Mouse (Mus musculus): ENCODE data around the gene Fgfr2. TPM values are rescaled to one million over a fixed set of nuclear protein-coding genes. Genes with fewer than 3 reads are reported as not detected.

Fgfr2 gene
- polyA plus RNA-seq, 1 experiment: 1.7 TPM

DNA sequence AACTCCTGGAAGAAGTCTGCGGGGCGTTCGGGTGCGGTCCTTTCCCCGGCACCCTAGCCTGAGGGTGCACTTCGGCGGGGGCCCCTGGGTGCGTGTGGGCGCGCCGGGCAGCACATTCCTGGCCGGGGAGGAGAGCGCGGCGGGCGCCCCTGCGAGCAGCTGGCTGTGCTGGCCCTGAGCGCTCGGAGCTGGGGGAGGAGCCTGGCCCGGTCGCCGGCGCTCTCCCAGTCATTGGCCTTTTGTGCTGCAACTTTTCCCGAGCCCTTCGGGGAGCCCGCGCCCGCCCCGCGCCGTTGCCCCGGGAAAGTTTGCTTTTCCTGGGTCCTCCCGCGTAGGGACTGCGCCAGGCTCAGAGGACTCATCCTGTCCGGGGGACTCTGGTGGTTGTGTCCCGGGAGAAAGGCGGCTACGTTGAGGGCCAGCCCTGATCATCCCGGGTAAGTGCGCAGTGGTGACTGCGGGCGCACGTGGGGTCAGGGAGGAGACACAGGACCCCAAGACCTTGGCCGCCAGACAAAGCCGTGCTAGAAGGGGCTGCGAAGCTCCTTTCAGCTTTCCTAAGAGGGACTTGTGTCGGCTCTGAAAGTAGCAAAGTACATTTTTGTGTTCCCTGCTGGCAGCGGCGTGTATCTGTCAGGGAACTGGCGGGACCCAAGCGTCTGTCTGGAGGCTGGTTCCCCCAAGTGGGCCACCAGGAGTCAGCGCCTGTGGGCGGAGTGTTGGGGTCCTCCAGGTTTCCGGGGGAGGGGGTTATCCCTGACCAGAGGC lies 2477.0 kb downstream of the Fgfr2 start:
- Histone ChIP-seq H3K27me3 (ENCODE audit: control insufficient read depth, insufficient read depth, insufficient read length) (no peaks in the 10 kb centered on the region), H3K79me3 (ENCODE audit: low read depth) (peaks cover 43% of the 10 kb centered on the region), H3ac (ENCODE audit: control insufficient read depth, insufficient read length, low read depth) (peak overlapping the region; percentile 69), H3K79me2 (ENCODE audit: control insufficient read depth, insufficient read depth) (peaks cover 50% of the 10 kb centered on the region), H3K36me3 (ENCODE audit: control insufficient read depth, insufficient read depth) (no peaks in the 10 kb centered on the region), H3K4me3 (ENCODE audit: insufficient read depth, poor library complexity, severe bottlenecking) (peak overlapping the region; percentile 59)
- TF ChIP-seq FOSL1 (IDR thresholded peaks at IDR 0.05; ENCODE audit: insufficient read depth, low read length, poor library complexity, severe bottlenecking) (no peak), CTCF (IDR thresholded peaks at IDR 0.05; ENCODE audit: control insufficient read depth, insufficient read depth, insufficient read length) (no peak), MYOD1 (IDR thresholded peaks at IDR 0.05; ENCODE audit: control insufficient read depth, insufficient read length, low read depth) (no peak), MAX (IDR thresholded peaks at IDR 0.05) (no peak), CEBPB (IDR thresholded peaks at IDR 0.05; ENCODE audit: low read depth) (no peak), USF1 (IDR thresholded peaks at IDR 0.05; ENCODE audit: low read depth) (no peak), MYOG (IDR thresholded peaks at IDR 0.05; ENCODE audit: control insufficient read depth, extremely low read depth, insufficient read length) (no peak)

DNA sequence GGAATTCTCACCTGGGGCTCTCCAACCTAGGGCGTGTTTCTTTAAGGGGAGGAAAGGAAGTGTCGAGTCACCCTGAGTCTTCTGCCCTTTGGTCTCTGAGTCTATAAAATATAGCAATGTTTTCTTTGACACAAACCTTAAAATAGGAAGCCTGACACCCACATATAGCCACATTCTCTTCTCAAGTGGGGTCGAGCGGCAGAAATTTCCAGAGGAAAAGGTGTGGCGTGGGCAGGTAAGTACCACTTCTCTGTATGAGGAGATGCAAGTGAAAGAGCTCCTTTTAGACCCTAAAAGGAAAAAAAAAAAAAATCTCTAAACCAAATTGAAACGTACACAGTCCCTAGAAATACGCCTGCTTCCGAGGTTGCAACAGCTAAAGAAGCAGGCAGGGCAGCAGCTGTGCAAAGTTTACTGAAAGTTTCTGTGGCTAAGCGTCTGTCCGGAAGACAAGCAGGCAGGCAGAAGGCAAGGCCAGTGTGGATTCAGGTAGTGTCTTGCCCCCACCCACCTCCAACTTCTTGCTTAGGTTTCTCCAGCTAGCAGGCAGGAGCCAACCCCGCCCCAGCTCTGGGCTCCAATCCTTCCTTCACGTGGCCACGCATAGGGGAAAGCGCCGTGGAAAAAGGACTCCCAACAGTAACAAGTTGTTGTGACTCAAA lies 2477.7 kb downstream of the Fgfr2 start:
- Histone ChIP-seq H3K27me3 (ENCODE audit: control insufficient read depth, insufficient read depth, insufficient read length) (no peaks in the 10 kb centered on the region), H3K4me3 (ENCODE audit: insufficient read depth, poor library complexity, severe bottlenecking) (peak overlapping the region; percentile 59), H3K36me3 (ENCODE audit: control insufficient read depth, insufficient read depth) (no peaks in the 10 kb centered on the region), H3K79me3 (ENCODE audit: low read depth) (peaks cover 36% of the 10 kb centered on the region), H3K79me2 (ENCODE audit: control insufficient read depth, insufficient read depth) (peaks cover 43% of the 10 kb centered on the region), H3ac (ENCODE audit: control insufficient read depth, insufficient read length, low read depth) (peak overlapping the region; percentile 69)
- TF ChIP-seq FOSL1 (IDR thresholded peaks at IDR 0.05; ENCODE audit: insufficient read depth, low read length, poor library complexity, severe bottlenecking) (no peak), MYOD1 (IDR thresholded peaks at IDR 0.05; ENCODE audit: control insufficient read depth, insufficient read length, low read depth) (no peak), CEBPB (IDR thresholded peaks at IDR 0.05; ENCODE audit: low read depth) (no peak), USF1 (IDR thresholded peaks at IDR 0.05; ENCODE audit: low read depth) (peak; percentile 57)

DNA sequence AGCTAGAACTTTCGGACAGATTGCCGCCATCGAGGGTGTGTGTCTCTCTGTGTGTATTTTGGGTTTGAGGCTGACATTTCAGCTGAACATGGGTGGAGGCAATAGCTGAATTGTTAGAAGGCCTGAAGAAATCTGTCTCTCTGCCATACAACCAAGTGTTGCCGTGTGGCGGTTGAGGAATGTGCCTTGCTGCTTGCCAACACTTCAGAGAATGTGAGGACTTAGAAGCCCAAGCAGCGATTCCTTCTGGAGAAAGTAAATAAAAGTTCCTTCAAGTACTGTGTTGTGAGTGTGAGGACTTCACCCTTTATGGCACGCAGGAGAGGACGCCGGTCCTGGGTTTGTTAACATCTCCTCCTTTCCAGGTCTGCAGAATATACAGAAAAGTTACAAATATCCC lies 2482.5 kb downstream of the Fgfr2 start:
- Histone ChIP-seq H3K79me2 (ENCODE audit: control insufficient read depth, insufficient read depth) (no peaks in the 10 kb centered on the region), H3K4me3 (ENCODE audit: insufficient read depth, poor library complexity, severe bottlenecking) (no peak overlapping the region), H3ac (ENCODE audit: control insufficient read depth, insufficient read length, low read depth) (no peak overlapping the region), H3K36me3 (ENCODE audit: control insufficient read depth, insufficient read depth) (no peaks in the 10 kb centered on the region), H3K79me3 (ENCODE audit: low read depth) (no peaks in the 10 kb centered on the region), H3K27me3 (ENCODE audit: control insufficient read depth, insufficient read depth, insufficient read length) (no peaks in the 10 kb centered on the region)
- TF ChIP-seq FOSL1 (IDR thresholded peaks at IDR 0.05; ENCODE audit: insufficient read depth, low read length, poor library complexity, severe bottlenecking) (no peak), MYOG (IDR thresholded peaks at IDR 0.05; ENCODE audit: control insufficient read depth, extremely low read depth, insufficient read length) (no peak), MAX (IDR thresholded peaks at IDR 0.05) (no peak), MYOD1 (IDR thresholded peaks at IDR 0.05; ENCODE audit: control insufficient read depth, insufficient read length, low read depth) (no peak), CTCF (IDR thresholded peaks at IDR 0.05; ENCODE audit: control insufficient read depth, insufficient read depth, insufficient read length) (no peak), USF1 (IDR thresholded peaks at IDR 0.05; ENCODE audit: low read depth) (no peak), CEBPB (IDR thresholded peaks at IDR 0.05; ENCODE audit: low read depth) (no peak)

DNA sequence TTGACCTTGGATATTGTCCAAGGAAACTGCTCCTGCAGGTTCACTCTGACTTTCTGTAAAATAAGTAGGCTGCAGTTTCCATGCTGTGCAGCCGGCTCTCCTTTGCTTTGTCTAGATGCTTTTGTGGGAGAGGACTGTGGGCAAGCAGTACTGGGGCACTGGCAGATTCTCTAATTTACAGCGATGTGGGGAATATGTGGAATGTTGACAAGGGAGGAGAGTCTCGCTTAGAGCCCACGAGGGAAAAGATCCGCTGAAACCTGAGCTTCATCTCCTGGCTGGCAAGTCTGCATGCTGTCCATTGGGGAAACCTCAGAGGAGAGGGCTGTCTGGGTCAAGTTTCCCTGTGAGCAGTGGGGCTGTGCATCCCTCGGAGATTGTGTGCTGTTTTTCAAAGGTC lies 2485.3 kb downstream of the Fgfr2 start:
- no peak overlapping the region for H3K4me3 ChIP-seq (ENCODE audit: insufficient read depth, poor library complexity, severe bottlenecking)
- no peak for TF ChIP-seq CEBPB (IDR thresholded peaks at IDR 0.05; ENCODE audit: low read depth)
- H3K36me3 ChIP-seq (ENCODE audit: control insufficient read depth, insufficient read depth): no peaks in the 10 kb centered on the region
- H3K27me3 ChIP-seq (ENCODE audit: control insufficient read depth, insufficient read depth, insufficient read length): no peaks in the 10 kb centered on the region
- no peaks in the 10 kb centered on the region for H3K79me2 ChIP-seq (ENCODE audit: control insufficient read depth, insufficient read depth)
- no peak overlapping the region for H3ac ChIP-seq (ENCODE audit: control insufficient read depth, insufficient read length, low read depth)
- H3K79me3 ChIP-seq (ENCODE audit: low read depth): no peaks in the 10 kb centered on the region

DNA sequence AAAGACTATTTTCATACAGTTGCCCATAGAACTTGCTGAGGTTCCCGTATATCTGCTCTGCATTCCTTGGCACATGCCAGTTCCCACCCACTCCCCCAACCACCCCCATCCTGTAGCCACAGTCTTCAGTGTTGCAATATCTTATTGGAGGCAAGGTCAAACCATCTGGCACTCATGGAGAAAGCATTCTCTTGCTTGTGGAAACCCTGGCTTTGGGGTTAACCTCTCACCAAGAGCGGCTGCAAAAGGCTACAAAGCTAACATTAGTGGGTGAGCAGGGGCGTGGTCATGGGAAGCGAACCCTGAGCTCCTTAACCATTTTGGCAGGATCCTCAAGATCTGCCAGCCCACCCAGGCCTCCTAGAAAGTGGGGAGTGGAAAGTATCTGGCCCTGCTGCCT lies 2486.2 kb downstream of the Fgfr2 start:
- TF ChIP-seq MAX (IDR thresholded peaks at IDR 0.05) (no peak), CEBPB (IDR thresholded peaks at IDR 0.05; ENCODE audit: low read depth) (peak; percentile 48)

DNA sequence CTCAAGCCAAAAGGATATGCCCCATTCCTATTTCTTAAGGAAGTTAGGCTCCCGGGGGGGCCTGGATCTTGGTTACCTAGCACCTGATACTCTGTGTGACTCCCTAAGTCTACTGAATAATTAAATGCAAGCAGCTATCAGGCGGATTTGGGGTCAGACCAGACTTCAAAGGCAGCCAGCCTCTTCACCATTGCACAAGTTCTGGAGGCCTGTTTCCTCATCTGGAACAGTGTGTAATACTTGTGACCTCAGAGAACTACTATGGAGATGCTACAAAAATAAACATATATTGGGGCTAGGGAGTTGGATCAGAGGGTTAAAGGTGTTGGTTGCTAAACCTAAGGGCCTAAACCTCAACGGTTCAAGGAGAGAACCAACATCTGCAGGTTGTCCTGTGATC lies 2486.9 kb downstream of the Fgfr2 start:
- H3K79me3 ChIP-seq (ENCODE audit: low read depth): no peaks in the 10 kb centered on the region
- no peak overlapping the region for H3ac ChIP-seq (ENCODE audit: control insufficient read depth, insufficient read length, low read depth)
- TF ChIP-seq CEBPB (IDR thresholded peaks at IDR 0.05; ENCODE audit: low read depth): no peak
- TF ChIP-seq FOSL1 (IDR thresholded peaks at IDR 0.05; ENCODE audit: insufficient read depth, low read length, poor library complexity, severe bottlenecking): no peak
- no peak for TF ChIP-seq MYOG (IDR thresholded peaks at IDR 0.05; ENCODE audit: control insufficient read depth, extremely low read depth, insufficient read length)
- TF ChIP-seq USF1 (IDR thresholded peaks at IDR 0.05; ENCODE audit: low read depth): no peak
- TF ChIP-seq CTCF (IDR thresholded peaks at IDR 0.05; ENCODE audit: control insufficient read depth, insufficient read depth, insufficient read length): no peak
- no peak for TF ChIP-seq MYOD1 (IDR thresholded peaks at IDR 0.05; ENCODE audit: control insufficient read depth, insufficient read length, low read depth)
- TF ChIP-seq MAX (IDR thresholded peaks at IDR 0.05): no peak
- H3K79me2 ChIP-seq (ENCODE audit: control insufficient read depth, insufficient read depth): no peaks in the 10 kb centered on the region
- no peak overlapping the region for H3K4me3 ChIP-seq (ENCODE audit: insufficient read depth, poor library complexity, severe bottlenecking)
- no peaks in the 10 kb centered on the region for H3K27me3 ChIP-seq (ENCODE audit: control insufficient read depth, insufficient read depth, insufficient read length)
- no peaks in the 10 kb centered on the region for H3K36me3 ChIP-seq (ENCODE audit: control insufficient read depth, insufficient read depth)

More for the DNA sequence above, 2486.2 kb downstream of the Fgfr2 start:
- no peaks in the 10 kb centered on the region for H3K36me3 ChIP-seq (ENCODE audit: control insufficient read depth, insufficient read depth)
- no peaks in the 10 kb centered on the region for H3K27me3 ChIP-seq (ENCODE audit: control insufficient read depth, insufficient read depth, insufficient read length)
- no peak overlapping the region for H3ac ChIP-seq (ENCODE audit: control insufficient read depth, insufficient read length, low read depth)
- H3K79me3 ChIP-seq (ENCODE audit: low read depth): no peaks in the 10 kb centered on the region
- no peak overlapping the region for H3K4me3 ChIP-seq (ENCODE audit: insufficient read depth, poor library complexity, severe bottlenecking)
- no peaks in the 10 kb centered on the region for H3K79me2 ChIP-seq (ENCODE audit: control insufficient read depth, insufficient read depth)
